Mouse (Mus musculus) heart, adult 2 months (tissue): ENCODE measurements at regions not wholly inside any gene's neighbourhood (a gene's known extent, or its start where the extent isn't known, plus 50 kb on each side); places are given as distances from the start of the nearest gene placed in this dataset.

Experiments used
- DNase-seq, 2 experiments: peaks; one replicate each; pipeline ENCODE4 v3.0.0; 2021
- H3K27ac ChIP-seq: fragments of 200-600 bp; 2 replicates; pipeline ENCODE4 v1.8.1; 2022
- H3K27me3 ChIP-seq: fragments of 200-500 bp; 2 replicates; pipeline ENCODE4 v1.6.1; 2012; ENCODE audit warnings: mild to moderate bottlenecking, low read length, inconsistent platforms, mixed read lengths; ENCODE audit not compliant: control insufficient read depth, insufficient read depth
- H3K36me3 ChIP-seq: fragments of 200-500 bp; 2 replicates; pipeline ENCODE4 v1.6.1; 2012; ENCODE audit warnings: low read length, inconsistent platforms; ENCODE audit not compliant: control insufficient read depth, insufficient read depth
- H3K4me1 ChIP-seq: fragments of 200-500 bp; 2 replicates; pipeline ENCODE4 v1.6.1; 2011; ENCODE audit warnings: low read length; ENCODE audit not compliant: control insufficient read depth, insufficient read depth
- H3K4me3 ChIP-seq: fragments of 200-600 bp; 2 replicates; pipeline ENCODE4 v1.8.1; 2022
- H3K79me2 ChIP-seq: fragments of 200-500 bp; replicated peaks from 2 replicates; pipeline ENCODE4 v1.6.1; 2012; ENCODE audit warnings: mild to moderate bottlenecking, inconsistent platforms, low read length, moderate library complexity, mixed read lengths; ENCODE audit not compliant: control insufficient read depth, insufficient read depth
- H3K9ac ChIP-seq: fragments of 200-500 bp; 2 replicates; pipeline ENCODE4 v1.6.1; 2012; ENCODE audit warnings: low read depth, mild to moderate bottlenecking, control low read depth, inconsistent platforms, low read length, mixed read lengths
- CTCF ChIP-seq: fragments of 200-600 bp; IDR thresholded peaks from 2 replicates; pipeline ENCODE4 v1.8.1; 2022; ENCODE audit warnings: antibody characterized with exemption, mild to moderate bottlenecking, moderate library complexity
- EP300 ChIP-seq: fragments of 200-500 bp; IDR thresholded peaks from 2 replicates; pipeline ENCODE4 v1.6.1; 2011; ENCODE audit warnings: low read depth, low read length, control low read depth; ENCODE audit not compliant: insufficient read depth
- POLR2A ChIP-seq: fragments of 200-500 bp; IDR thresholded peaks from 2 replicates; pipeline ENCODE4 v1.6.1; 2011; ENCODE audit warnings: mild to moderate bottlenecking, low read depth, low read length, control low read depth; ENCODE audit not compliant: insufficient read depth
- WGBS: fragments of 180-500 bp; shearing (Covaris S2); methylation state at CpG from one replicate; pipeline ENCODE4 v1.1.7; 2018; 5-methylcytosine and 5-hydroxymethylcytosine counted together
- intact Hi-C: fragments of 180-260 bp; cut with DNase I; formaldehyde crosslinking; loops from one replicate; pipeline ENCODE4 v1.15.1; 2025

DNA sequence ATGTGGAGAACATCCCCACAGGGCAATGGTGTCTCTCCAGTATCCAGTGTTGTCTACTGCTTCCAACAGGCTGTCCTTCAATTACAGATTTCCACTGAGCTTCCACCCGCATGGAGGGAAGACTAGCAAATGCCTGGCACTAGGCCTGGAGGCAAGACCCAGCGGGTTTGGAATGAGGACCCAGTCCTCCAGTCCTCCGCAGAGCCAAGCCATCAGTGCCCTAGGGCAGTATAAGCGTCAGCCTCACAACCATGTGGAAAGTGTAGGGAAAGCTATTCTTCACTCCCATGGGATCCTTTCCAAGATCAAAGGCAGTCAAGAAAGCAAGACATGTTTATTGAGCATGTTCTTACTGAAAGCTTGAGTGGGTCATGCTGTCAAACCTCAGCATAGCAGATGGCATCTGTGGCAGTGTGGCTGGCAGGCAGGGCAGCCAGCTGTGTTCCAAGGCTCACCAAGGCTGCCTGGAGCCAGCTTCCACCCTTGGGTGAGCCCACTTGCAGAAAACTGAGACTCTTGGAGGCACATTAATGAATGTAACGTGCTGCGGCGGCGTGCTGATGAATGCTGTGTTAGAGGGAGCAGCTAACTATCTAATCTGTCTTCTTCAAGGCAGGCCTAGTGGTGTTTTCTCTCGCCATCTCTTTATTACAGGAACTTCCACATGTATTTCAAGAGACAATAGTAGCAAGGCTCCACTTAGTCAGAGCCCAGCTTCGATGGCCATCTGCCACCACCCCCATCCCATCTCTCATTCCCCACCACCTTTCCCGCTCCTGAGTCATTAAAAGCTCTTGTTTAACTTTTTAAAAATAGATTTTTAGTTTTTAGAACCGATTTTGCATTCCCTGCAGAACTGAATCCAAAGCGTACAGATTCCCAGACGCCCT lies 109.3 kb upstream of the Rybp start:
- no peak overlapping the region for H3K9ac ChIP-seq
- intact Hi-C loops, result no loop called here
- no peaks in the 10 kb centered on the region for H3K36me3 ChIP-seq
- no peaks in the 10 kb centered on the region for H3K27me3 ChIP-seq
- no peaks in the 10 kb centered on the region for H3K4me1 ChIP-seq
- DNase-seq, result no peak
- no peak overlapping the region for H3K4me3 ChIP-seq
- H3K27ac ChIP-seq, result no peak overlapping the region
- H3K79me2 ChIP-seq, result no peaks in the 10 kb centered on the region
- TF ChIP-seq EP300, result no peak
- no peak for TF ChIP-seq POLR2A
- no peak for TF ChIP-seq CTCF
- 79% methylated on average over 14 of the region's 14 CpGs for WGBS

DNA sequence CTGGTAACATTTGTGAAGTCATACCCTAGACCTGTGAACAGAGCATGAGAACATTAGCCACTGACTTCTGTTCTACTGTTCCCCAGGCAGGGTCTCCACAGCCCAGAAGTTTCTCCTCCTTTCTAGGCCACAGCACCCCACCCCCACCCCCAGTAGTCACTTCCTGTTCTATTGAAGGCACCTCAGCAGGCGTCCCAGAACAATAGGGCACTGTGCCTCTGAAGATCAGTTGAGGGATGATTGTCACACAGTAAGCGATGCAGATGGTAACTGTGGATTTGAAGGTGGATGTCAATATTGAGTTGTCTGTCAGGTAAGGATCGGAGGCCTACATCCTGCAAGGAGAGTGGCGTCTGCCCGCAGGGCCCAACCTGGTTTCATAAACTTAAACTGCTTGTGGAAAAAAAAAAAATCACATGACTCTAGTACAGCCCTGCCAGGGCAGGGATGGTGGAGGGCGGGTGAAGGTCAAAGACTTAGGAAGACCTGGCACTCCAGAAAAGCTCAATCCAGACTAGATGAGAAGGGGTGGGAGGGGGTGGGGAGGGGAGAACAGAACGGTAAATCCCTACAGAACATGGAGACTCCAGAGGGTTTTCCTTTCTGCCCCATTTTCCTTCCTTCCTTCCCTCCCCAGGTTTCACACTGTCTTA lies 103.1 kb upstream of the Rybp start:
- Histone ChIP-seq H3K27ac (no peak overlapping the region), H3K36me3 (no peaks in the 10 kb centered on the region), H3K4me1 (no peaks in the 10 kb centered on the region), H3K9ac (no peak overlapping the region), H3K79me2 (no peaks in the 10 kb centered on the region), H3K27me3 (no peaks in the 10 kb centered on the region), H3K4me3 (no peak overlapping the region)
- TF ChIP-seq EP300 (no peak), CTCF (no peak), POLR2A (no peak)
- intact Hi-C loops, result no loop called here
- no peak for DNase-seq
- WGBS, result 80% methylated on average over 7 of the region's 7 CpGs

DNA sequence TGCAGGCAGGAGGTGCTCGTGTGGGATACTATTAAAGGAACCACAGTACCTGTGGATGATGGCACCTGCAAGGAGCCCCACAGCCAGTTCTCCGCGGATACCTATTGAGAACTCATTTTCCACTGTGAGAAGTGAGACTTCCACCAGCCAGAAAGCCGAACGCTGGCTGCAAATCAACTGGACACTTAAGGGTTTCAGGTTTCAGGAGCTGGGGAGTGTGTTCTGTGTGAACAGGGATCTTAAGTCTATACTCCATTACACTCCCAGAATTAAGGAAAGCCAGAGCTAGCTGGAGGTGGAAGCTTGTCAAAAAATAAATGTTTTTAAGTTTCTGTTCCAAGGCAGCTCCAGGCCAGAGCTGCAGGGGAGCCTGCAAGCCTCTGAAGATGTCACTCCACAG lies 99.8 kb upstream of the Rybp start:
- no peak for TF ChIP-seq POLR2A
- no peak for TF ChIP-seq EP300
- TF ChIP-seq CTCF, result no peak

DNA sequence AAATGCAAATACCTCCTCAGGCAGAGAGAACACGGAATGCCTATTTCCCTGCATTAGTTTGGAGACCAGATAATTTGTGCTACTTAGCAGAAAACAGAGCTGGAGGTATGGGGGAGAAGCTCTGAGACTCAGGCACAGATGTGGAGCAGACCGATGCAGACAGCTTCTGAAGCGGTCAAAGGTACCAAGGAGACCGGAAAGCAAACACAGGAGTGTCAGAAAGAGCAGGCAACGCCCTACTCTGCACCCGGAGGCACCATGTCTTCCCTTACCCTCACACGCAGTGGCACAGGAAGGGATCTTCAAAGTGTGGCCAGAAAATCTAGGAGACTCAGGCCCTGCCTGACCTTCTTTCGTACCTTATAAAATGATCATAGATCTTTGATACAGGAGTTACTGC lies 98.4 kb upstream of the Rybp start:
- intact Hi-C loops, result no loop called here
- no peaks in the 10 kb centered on the region for H3K36me3 ChIP-seq
- no peak overlapping the region for H3K27ac ChIP-seq
- TF ChIP-seq EP300 (no peak), CTCF (no peak), POLR2A (no peak)
- no peaks in the 10 kb centered on the region for H3K27me3 ChIP-seq
- no peaks in the 10 kb centered on the region for H3K4me1 ChIP-seq
- H3K4me3 ChIP-seq, result no peak overlapping the region
- no peak overlapping the region for H3K9ac ChIP-seq
- no peak for DNase-seq
- 68% methylated on average over 8 of the region's 8 CpGs for WGBS
- H3K79me2 ChIP-seq, result no peaks in the 10 kb centered on the region

More for the DNA sequence above, 99.8 kb upstream of the Rybp start:
- intact Hi-C loops, result no loop called here
- Histone ChIP-seq H3K79me2 (no peaks in the 10 kb centered on the region), H3K9ac (no peak overlapping the region), H3K27ac (no peak overlapping the region), H3K4me3 (no peak overlapping the region), H3K36me3 (no peaks in the 10 kb centered on the region), H3K27me3 (no peaks in the 10 kb centered on the region), H3K4me1 (no peaks in the 10 kb centered on the region)
- no peak for DNase-seq
- WGBS, result 33% methylated on average over 5 of the region's 5 CpGs

DNA sequence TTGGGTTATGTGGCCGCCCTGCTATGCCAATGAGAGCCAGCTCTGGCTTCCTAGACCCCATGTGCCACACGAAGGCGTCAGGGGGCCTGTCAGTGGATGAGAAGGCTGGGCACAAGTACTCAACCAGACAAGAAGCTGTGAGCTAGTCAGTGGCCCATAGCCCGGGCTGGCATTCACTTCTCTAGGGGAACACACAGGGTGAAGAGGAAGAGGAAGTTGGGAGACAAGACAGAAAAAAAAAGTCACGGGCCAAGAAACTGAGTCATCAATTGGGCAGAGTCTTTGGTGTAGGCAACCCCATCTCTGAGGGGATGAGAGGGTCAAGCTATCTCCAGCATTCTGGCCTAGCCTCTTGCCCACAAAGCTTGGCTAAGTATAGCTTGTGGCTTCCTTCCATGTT lies 93.8 kb upstream of the Rybp start:
- H3K36me3 ChIP-seq, result no peaks in the 10 kb centered on the region
- intact Hi-C loops, result no loop called here
- H3K27ac ChIP-seq, result no peak overlapping the region
- no peak overlapping the region for H3K9ac ChIP-seq
- TF ChIP-seq CTCF, result no peak
- TF ChIP-seq EP300, result no peak
- no peak for TF ChIP-seq POLR2A
- H3K4me3 ChIP-seq, result no peak overlapping the region
- H3K4me1 ChIP-seq, result no peaks in the 10 kb centered on the region
- H3K27me3 ChIP-seq, result no peaks in the 10 kb centered on the region
- H3K79me2 ChIP-seq, result no peaks in the 10 kb centered on the region
- DNase-seq, result peak in 1 of 2 experiments; percentile 13
- 67% methylated on average over 5 of the region's 5 CpGs for WGBS

DNA sequence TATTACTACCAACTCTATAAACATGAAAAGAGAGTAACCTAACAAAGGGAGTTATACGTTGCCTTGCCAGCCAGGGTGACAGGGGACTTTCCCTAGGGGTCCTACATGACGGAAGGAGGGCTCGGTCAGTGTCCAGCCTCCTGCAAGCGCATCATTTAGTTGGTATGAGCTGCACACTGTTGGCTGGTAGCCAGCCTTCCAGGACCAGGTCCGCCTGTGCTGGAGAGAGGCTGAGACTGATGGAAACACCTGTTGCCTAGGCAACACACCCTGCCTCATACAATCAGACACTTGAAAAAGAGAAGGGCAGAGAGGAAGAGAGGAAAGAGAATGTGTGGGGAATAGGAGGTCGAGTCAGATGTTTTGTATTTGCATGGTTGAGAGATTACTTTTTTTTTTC lies 93.3 kb upstream of the Rybp start:
- no peaks in the 10 kb centered on the region for H3K79me2 ChIP-seq
- no peak overlapping the region for H3K9ac ChIP-seq
- intact Hi-C loops, result no loop called here
- no peaks in the 10 kb centered on the region for H3K36me3 ChIP-seq
- H3K27ac ChIP-seq, result no peak overlapping the region
- DNase-seq, result no peak
- no peak overlapping the region for H3K4me3 ChIP-seq
- H3K27me3 ChIP-seq, result no peaks in the 10 kb centered on the region
- no peak for TF ChIP-seq POLR2A
- no peak for TF ChIP-seq CTCF
- TF ChIP-seq EP300, result no peak
- no peaks in the 10 kb centered on the region for H3K4me1 ChIP-seq
- 35% methylated on average over 6 of the region's 6 CpGs for WGBS
